Mouse (Mus musculus) bone marrow, adult 2 months (tissue): Measurements from ENCODE around the gene Tk1. TPM values are rescaled to one million over a fixed set of nuclear protein-coding genes. Genes with fewer than 3 reads are reported as not detected.
A peak's percentile ranks its signal among the peaks of the same experiment; 100 is the strongest.
"Not testable (repeated sequence)": the region's sequence is repeated elsewhere in the genome, so short reads cannot be mapped to it uniquely, and the experiment has no call there.

Experiments
- H3K27ac ChIP-seq: fragments of 200-500 bp; 2 replicates; pipeline ENCODE4 v1.5.1; 2012; ENCODE audit warnings: low read depth, mild to moderate bottlenecking, control low read depth, inconsistent platforms, low read length; ENCODE audit not compliant: control insufficient read depth, poor library complexity, insufficient read depth
- H3K4me1 ChIP-seq: fragments of 200-500 bp; 2 replicates; pipeline ENCODE4 v1.6.1; 2011; ENCODE audit warnings: low read length; ENCODE audit not compliant: control insufficient read depth, insufficient read depth
- H3K4me3 ChIP-seq: fragments of 200-500 bp; replicated peaks from 2 replicates; pipeline ENCODE3; 2011; ENCODE audit warnings: mild to moderate bottlenecking, low read depth, low read length, control low read depth; ENCODE audit not compliant: control insufficient read depth
- CTCF ChIP-seq: fragments of 200-500 bp; IDR thresholded peaks from 2 replicates; pipeline ENCODE4 v1.5.1; 2011; ENCODE audit warnings: low read length, control low read depth; ENCODE audit not compliant: control insufficient read depth, insufficient read depth
- POLR2A ChIP-seq: fragments of 200-500 bp; IDR thresholded peaks from 2 replicates; pipeline ENCODE4 v1.6.1; 2011; ENCODE audit warnings: low read depth, mild to moderate bottlenecking, control low read depth, low read length, borderline replicate concordance; ENCODE audit not compliant: control insufficient read depth
- WGBS: fragments of 180-500 bp; shearing (Covaris S2); methylation state at CpG from one replicate; pipeline ENCODE4 v1.1.7; 2018; 5-methylcytosine and 5-hydroxymethylcytosine counted together
- polyA plus RNA-seq: library from polyadenylated mRNA; stranded (reverse); fragments of >200 nt; gene quantifications from 2 replicates; pipeline ENCODE4 v1.2.4, GENCODE M21; 2011; ENCODE audit warnings: low replicate concordance; ENCODE audit not compliant: missing spikeins, insufficient read depth, insufficient read length

Tk1 gene
- polyA plus RNA-seq, 1 experiment = 156 TPM

- no peak overlapping the region for H3K4me3 ChIP-seq
- no peak overlapping the region for H3K27ac ChIP-seq
- 80% methylated on average over 2 of the region's 2 CpGs for WGBS
- TF ChIP-seq POLR2A (no peak), CTCF (no peak)
- H3K4me1 ChIP-seq = peaks cover 2% of the 10 kb centered on the region; the same call in 1 of the 2 replicates
Measured at GRCm38 (mm10) chr11:117843434-117843833, 17.5 kb upstream of the Tk1 start.

GRCm38 (mm10) chr11:117840910-117841309 lies 15.0 kb upstream of the Tk1 start:
- 74% methylated on average over 1 of the region's 1 CpGs for WGBS
- TF ChIP-seq POLR2A (no peak), CTCF (no peak)
- Histone ChIP-seq H3K4me1 (peaks cover 5% of the 10 kb centered on the region), H3K4me3 (no peak overlapping the region), H3K27ac (no peak overlapping the region; the same call in 1 of the 2 replicates)

DNA sequence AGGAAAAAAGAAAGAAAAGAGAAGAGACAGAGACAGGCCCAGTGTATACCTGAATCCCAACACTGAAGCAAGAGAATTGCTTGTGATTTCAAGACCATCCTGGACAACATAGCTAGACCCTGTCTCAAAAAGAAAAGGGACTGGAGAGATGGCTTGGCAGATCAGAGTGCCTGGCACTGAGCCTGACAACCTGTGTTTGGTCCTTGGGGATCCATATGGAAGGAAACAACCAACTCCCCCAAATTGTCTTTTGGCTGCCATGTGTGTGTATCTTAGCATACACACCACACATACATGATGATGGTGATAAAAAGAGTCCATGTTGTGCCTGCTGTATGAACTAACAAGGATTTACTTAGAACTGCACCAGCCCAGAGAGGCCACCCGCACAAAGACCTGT lies 13.1 kb upstream of the Tk1 start:
- WGBS = 66% methylated on average over 1 of the region's 1 CpGs
- peaks cover 5% of the 10 kb centered on the region for H3K4me1 ChIP-seq
- H3K4me3 ChIP-seq = no peak overlapping the region
- TF ChIP-seq CTCF (no peak), POLR2A (no peak)
- H3K27ac ChIP-seq = peak overlapping the region; percentile 84

GRCm38 (mm10) chr11:117838572-117838971 lies 12.7 kb upstream of the Tk1 start:
- Histone ChIP-seq H3K27ac (peak overlapping the region; percentile 85), H3K4me1 (peaks cover 5% of the 10 kb centered on the region), H3K4me3 (no peak overlapping the region)
- no peak for TF ChIP-seq POLR2A
- TF ChIP-seq CTCF = no peak
- 58% methylated on average over 2 of the region's 2 CpGs for WGBS

DNA sequence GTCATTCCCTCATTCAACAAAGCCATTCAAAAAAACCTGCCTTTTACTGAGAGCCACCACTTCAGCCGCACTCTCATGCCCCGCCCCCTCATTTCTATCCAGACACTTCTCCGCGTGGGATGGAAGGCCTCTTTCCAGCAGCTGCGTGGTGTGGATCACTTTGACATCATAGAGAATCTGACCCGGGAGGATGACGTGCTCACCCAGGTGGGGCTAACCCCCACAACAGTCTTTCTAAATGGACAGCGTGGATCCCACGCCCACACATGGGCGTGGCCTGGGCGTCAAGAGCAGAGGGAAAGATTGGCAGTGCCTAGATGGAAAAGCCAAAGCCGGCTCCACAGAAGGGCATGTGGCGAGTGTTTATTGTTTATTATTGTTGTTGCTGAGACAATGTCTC lies 10.4 kb upstream of the Tk1 start:
- Histone ChIP-seq H3K4me3 (no peak overlapping the region), H3K27ac (no peak overlapping the region; the same call in 1 of the 2 replicates), H3K4me1 (peaks cover 8% of the 10 kb centered on the region)
- no peak for TF ChIP-seq POLR2A
- TF ChIP-seq CTCF = no peak
- 49% methylated on average over 13 of the region's 13 CpGs for WGBS

DNA sequence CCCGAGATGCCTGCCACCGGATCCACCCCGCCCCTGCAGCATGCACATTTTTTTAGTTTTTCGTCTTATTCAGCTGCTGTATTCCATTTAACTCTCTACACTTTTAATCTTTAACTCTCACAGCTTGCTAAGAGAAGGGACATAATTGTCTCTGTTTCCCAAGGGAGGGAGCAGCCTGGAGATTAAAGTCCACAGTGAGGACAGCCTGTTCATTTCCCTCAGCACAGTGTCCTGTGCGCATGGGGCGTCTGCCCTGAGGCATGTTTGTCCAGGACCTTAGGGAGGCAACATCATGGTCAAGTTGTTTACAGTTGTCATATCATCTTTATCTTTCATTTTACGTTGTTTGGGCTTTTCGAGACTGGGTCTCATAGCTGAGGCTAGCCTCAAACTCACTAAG lies 8.2 kb upstream of the Tk1 start:
- WGBS = 90% methylated on average over 8 of the region's 8 CpGs
- Histone ChIP-seq H3K4me1 (peaks cover 9% of the 10 kb centered on the region), H3K4me3 (no peak overlapping the region), H3K27ac (no peak overlapping the region)
- TF ChIP-seq POLR2A = no peak

DNA sequence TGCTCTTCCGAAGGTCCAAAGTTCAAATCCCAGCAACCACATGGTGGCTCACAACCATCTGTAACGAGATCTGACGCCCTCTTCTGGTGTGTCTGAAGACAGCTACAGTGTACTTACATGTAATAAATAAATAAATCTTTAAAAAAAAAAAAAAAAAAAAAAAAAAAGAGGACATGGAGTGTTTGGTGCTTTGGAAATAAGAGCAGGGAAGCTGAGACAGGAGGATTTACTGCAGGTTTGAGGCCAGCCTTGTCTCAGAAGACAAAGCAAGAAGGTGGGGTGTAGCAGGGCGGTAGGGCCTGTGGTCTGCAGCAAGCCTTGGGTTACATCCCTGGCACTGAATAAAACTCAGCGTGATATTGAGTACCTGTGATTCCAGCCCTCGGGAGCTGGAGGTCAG lies 7.6 kb upstream of the Tk1 start:
- not testable (repeated sequence) for H3K4me3 ChIP-seq, H3K27ac ChIP-seq
- 88% methylated on average over 6 of the region's 6 CpGs for WGBS
- peaks cover 11% of the 10 kb centered on the region for H3K4me1 ChIP-seq

DNA sequence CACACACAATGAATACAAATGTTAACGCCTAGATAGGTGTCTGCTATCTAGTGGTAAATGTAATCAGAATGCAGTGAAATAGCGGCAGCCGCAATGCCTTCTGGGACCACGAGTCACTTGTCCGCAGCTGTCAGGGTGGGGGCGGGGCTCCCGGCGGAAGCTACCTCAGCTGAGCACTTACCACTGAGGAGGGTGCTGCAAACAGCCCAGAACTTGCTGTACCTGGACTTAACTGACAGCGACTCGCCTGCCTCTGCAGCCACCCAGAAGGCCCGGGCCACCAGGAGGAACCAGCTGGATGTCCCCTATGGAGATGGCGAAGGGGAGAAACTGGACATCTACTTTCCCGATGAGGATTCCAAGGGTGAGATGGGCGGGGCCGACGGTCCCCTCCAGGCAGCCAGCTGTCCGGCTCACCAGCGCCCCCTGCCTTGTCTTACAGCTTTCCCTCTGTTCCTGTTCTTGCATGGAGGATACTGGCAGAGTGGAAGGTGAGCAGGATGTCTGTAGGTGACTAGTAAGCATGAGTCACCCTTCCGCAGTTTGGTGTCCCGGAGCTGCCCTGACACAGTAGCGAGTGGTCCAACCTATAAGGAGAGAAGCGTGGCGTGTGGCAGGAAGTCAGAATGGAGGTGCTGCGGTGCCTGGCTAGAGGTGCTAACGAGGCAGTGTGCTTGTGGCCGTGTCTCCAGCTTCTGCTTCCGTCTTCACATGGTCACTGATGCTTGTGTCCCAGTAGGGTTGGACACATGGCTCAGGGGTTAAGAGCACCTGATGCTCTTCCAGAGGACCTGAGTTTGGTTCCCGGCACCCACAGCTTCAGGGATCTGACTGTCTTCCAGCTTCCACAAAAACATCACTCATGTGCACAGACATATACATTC lies 6.4 kb upstream of the Tk1 start:
- 4% methylated on average over 28 of the region's 28 CpGs for WGBS
- Histone ChIP-seq H3K4me3 (peak overlapping the region; percentile 91), H3K27ac (peak overlapping the region; percentile 96), H3K4me1 (peaks cover 14% of the 10 kb centered on the region)
- TF ChIP-seq POLR2A = peak; percentile 58; the same call in 1 of the 2 replicates
- peak; percentile 85 for TF ChIP-seq CTCF

DNA sequence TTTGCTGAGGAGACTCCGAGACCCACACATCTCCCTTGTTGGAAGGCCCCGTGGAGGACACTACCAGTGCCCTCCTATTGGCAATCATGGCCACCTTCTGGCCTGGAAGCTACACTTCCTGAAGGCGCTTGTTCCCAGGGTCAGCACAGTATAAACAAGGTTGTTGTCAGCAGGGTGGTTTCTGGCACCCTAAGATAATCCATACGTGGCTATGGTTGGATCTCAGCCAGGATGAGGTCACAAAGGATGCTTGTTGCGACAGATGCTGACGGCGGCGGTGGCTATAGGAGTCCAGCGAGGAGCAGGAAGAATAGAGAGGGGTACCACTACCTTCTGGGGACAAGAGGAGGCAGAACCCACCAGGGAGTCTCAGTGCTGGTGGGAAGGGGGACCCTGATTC lies 4.5 kb upstream of the Tk1 start:
- Histone ChIP-seq H3K4me1 (peaks cover 12% of the 10 kb centered on the region), H3K27ac (peak overlapping the region; percentile 79), H3K4me3 (peak overlapping the region; percentile 50)
- TF ChIP-seq POLR2A (no peak), CTCF (no peak)
- 32% methylated on average over 9 of the region's 9 CpGs for WGBS
